Mouse (Mus musculus): Measurements from ENCODE around the gene Radil. TPM values are rescaled to one million over a fixed set of nuclear protein-coding genes. Genes with fewer than 3 reads are reported as not detected.

The Radil gene
- total RNA-seq (2023): not detected

DNA sequence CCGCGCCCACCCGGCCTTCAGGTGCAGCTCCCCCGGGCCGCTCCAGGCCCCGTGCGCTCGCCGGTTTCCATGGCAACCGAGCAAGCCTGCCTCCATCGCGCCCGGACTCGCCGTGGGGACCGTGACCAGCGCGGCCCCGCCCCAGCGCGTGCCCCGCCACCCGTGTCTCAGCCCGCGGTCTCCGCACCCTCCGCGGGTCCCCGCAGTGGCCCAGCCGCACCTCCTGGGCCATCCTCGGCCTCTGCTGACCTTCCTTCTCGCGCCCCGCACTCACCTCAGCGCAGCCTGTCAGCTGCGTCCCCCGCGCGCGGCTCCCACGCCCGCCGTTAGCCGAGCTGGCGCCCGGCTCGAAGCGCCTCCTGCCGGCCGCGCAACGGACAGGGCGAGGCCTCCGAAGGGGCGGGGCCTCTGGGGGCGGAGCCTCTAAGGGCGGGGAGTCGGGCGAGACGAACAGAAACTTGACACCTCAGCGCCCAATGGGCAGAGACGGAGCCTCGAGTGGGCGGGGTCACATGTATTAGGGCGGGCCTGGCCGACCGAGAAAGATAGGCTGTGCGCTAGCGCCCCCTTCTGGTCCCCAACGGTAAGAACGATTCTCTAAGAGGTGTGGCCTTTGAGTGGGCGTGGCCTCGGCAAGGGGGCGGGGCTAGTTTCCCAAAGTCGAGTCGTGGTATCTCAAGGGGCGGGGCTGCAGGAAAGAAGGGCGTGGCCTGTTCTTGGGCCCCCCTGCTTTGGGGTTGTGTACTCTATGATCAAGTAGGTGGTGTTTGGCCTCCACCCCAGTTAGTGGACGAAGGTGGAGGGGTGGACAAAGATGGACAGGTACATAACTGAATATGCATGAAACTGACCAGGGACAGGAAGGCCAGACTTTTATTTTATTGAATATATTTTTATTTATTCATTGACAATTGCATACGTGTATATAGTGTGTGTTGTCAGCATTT, at the start of gene Radil:
Gene Radil, minus strand, starts transcription at position 393 of the 947 bp plus-strand sequence.

DNA sequence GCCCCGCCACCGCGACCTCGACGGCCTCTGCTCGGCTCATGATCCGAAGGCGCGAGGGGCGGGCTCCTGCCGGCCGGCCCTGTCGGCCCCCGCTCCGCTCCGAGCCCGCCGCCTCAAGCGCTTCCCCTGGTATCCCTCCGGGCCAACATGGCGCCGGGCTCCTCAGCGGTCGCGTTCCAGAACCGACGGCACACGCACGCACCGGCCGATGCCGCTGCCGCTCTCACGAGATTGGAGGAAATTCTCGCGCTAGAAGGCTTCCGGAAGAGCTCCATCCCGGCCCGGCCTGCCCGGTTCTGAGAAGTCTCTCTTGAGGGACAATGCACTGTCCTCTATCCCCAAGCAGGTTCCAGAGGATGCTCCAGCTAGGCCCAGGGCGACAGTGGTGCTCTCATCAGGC, 21.0 kb downstream of the Radil start, which contains the start of gene Papolb:
Gene Papolb, minus strand, starts transcription at position 162 of the 400 bp plus-strand sequence.

DNA sequence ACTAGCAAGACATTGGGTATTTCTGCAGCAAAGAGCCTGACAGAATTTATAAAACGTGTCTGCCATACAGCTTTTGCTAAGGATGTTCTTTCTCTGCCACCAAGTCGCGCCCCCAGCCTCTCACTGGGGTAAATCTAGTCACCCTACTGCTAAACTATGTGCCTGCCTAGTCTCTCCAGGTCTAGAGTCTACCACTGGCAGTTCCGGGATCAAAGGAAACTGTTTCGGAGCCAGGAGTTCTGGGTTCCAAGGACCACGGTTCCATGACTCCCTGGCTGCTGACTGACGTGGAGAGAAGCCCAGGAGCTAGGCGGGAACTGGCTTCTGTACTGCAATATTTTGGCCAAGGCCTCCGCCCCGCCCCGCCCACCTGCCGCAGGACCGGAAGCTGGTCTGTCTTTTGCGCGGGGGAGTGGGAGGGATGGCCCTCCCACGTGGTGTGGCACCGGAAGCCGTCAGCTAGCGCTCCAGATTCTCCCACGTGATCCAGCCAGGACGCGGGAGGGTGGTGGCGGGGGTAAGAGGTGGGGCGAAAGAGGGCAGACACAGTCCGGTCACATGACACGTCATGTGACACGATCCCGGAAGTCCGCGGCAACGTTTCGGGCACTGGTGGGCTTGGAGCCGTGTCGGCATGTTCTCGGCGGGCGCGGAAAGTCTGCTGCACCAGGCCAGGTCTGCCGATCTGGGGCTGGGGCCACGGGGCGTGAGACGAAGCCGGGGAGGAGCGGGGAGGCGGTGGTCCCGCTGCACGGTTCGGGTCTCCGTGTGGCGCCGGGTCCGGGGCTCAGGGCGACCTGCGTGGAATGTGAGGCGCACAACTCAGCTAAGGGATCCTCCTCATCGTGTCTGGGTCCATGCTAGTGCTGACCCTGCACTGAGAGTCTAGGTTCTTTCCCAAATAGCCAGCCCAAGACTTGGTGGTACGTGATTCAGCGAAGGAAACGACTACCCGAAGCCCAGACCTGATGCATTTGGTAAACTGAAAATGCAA, 87.1 kb downstream of the Radil start, which contains the start of gene Ap5z1:
Gene Ap5z1, plus strand, starts transcription at position 484 of the 994 bp plus-strand sequence.

Other genes with a start within 250 kb of the Radil start
- gene Foxk1, start 149.6 kb downstream of the Radil start, total RNA-seq (2023): 118 TPM
- 37.8 TPM for gene Ap5z1, start 87.2 kb downstream of the Radil start, total RNA-seq (2023)
- not detected for gene Papolb, start 21.0 kb downstream of the Radil start, total RNA-seq (2023)
- not detected for gene Mmd2, start 57.7 kb upstream of the Radil start, total RNA-seq (2023)
- 60.9 TPM for gene Wipi2, start 76.6 kb upstream of the Radil start, total RNA-seq (2023)
- gene Slc29a4, start 141.4 kb upstream of the Radil start, total RNA-seq (2023): 0.43 TPM

All from CD8-positive naive resting alpha-beta T cell, adult 57 days (primary cell).